In genomic region chr17:27634871-27635574, GRCm38 (mm10) we compare ENCODE assay signal across 8 mouse cellular contexts. TPM values are rescaled to one million over a fixed set of nuclear protein-coding genes. Genes with fewer than 3 reads are reported as not detected.
DNase-seq lines count a peak whose midpoint lies in the region; ATAC-seq lines count a peak whose summit lies in the region.

Gene RPS10-NUDT3, minus strand, starts transcription at chr17:27635222.

- intact Hi-C loops in left cerebral cortex, postnatal 14 days (cut with DNase I) = no loop called here

- ATAC-seq in common myeloid progenitor, adult 5-6 weeks (replicated peaks; ENCODE audit: low read depth, poor library complexity, severe bottlenecking) = peak; percentile 91
- peak; percentile 75 for ATAC-seq in megakaryocyte-erythroid progenitor cell, adult 5-6 weeks (replicated peaks; ENCODE audit: low FRiP score, low TSS enrichment, poor library complexity, severe bottlenecking)

- peak; percentile 95 for DNase-seq in adipocyte (ENCODE audit: low spot score)
- DNase-seq in gastrocnemius, adult 8-10 months (ENCODE audit: low spot score in 2 of 2) = peak; percentile 74 to 83
- peak; percentile 96 for DNase-seq in induced T-regulatory cell, adult 2 months (ENCODE audit: low read depth)
- peak; percentile 90 for DNase-seq in left cerebral cortex, postnatal 14 days (ENCODE audit: low spot score in 2 of 2)
- peak; percentile 88 for DNase-seq in right cerebral cortex, postnatal 14 days
- peak; percentile 86 for DNase-seq in urinary bladder, postnatal 25 days (ENCODE audit: low spot score)

RNA-seq across cellular contexts. Expression of gene RPS10-NUDT3, which starts in this region (rescaled TPM):
- total RNA-seq in common myeloid progenitor, adult 5-6 weeks (2017) = not detected in 2 replicates
- 1 to 10 TPM in 2 of 4 experiments, not detected in 2; 1.5 to 2.2 TPM for total RNA-seq in gastrocnemius, adult 8-10 months (2022)
- not detected for total RNA-seq in left cerebral cortex, postnatal 14 days (2021)
- not detected in 2 replicates for total RNA-seq in megakaryocyte-erythroid progenitor cell, adult 5-6 weeks (2014; fragmentation: Nextera tagmentation)
- not detected in 2 replicates for total RNA-seq in megakaryocyte-erythroid progenitor cell, adult 5-6 weeks (2017)

Comparison
In these comparisons a context has a peak if more than half of its experiments do, and no peak if none do; other contexts are left out.
1. Peak in every context shown above with its lines: DNase-seq and ATAC-seq.
2. Peak in ATAC-seq in common myeloid progenitor, adult 5-6 weeks; RNA of the gene not detected or under 1 TPM.
3. Peak in DNase-seq in left cerebral cortex, postnatal 14 days; RNA of the gene not detected or under 1 TPM.
4. Peak in ATAC-seq in megakaryocyte-erythroid progenitor cell, adult 5-6 weeks; RNA of the gene not detected or under 1 TPM.